Mouse (Mus musculus): Measurements from ENCODE around the gene Llgl1. TPM values are rescaled to one million over a fixed set of nuclear protein-coding genes. Genes with fewer than 3 reads are reported as not detected.

The Llgl1 gene
- total and polyA plus RNA-seq, 2 experiments from 2014 or later, result 25.8 to 46.8 TPM

DNA sequence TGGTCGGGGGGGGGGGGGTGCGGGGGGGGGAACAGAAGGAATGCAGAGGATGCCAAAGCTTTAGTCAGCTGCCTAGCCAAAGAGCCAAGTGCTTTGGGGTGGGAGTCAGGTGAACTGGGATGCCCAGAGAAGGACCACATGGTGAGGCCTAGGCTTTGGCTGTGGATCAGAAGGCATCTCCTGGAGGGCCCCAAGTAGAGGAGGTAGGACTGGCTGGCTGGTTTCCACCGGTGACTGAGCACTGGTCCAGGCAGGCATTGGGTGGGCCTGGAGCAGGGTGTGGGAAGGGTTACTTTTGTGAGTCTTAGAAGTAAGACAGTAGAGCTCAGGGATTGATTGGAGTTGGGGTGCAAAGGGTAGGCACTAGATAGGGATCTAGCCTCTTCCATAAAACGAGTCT lies 2.1 kb downstream of the Llgl1 start:
- WGBS, result 72% methylated on average over 4 of the region's 4 CpGs
- ATAC-seq (ENCODE audit: low FRiP score) (no peak), DNase-seq (ENCODE audit: low spot score) (no peak)
- H3K9ac ChIP-seq (replicated peaks; ENCODE audit: low read length, poor library complexity, severe bottlenecking), result no peak overlapping the region
- TF ChIP-seq CTCF (IDR thresholded peaks at IDR 0.05), result no peak
- 0 out of 2 replicates have a peak overlapping the region, but pooled peaks have one; percentile 12 for H3K27ac ChIP-seq (ENCODE audit: low read depth, low read length)
- no peak overlapping the region for H3K4me3 ChIP-seq (ENCODE audit: low read depth, low read length)
- peaks cover 9% of the 10 kb centered on the region; the same call in 1 of the 2 replicates for H3K4me1 ChIP-seq (ENCODE audit: insufficient read depth, low read length)
- peaks cover 21% of the 10 kb centered on the region for H3K36me3 ChIP-seq (ENCODE audit: insufficient read depth, low read length)
- peak overlapping the region; percentile 80; the same call in 1 of the 2 replicates for H3K4me2 ChIP-seq (ENCODE audit: low read depth, low read length, poor library complexity, severe bottlenecking)
- no peaks in the 10 kb centered on the region for H3K27me3 ChIP-seq (ENCODE audit: insufficient read depth, low read length)
- H3K9me3 ChIP-seq (ENCODE audit: low read length), result no peaks in the 10 kb centered on the region

DNA sequence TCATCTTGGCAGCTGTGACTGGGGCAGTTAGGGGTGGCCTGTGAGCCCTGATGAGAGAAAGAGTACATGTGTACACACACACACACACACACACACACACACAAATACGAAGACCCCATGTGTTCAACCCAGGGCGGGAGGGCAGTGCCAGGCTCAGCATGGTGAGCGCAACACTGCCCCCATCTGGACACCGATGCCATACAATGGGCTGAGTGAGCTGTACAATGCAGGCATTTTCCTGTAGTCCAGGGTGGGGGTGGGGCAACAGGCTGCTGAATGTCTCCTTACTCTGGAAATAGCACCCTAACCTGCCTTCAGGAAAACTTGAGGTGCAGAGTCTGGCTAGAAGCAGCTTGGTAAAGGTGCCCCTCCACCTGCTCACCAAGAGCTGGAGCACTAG lies 3.6 kb downstream of the Llgl1 start:
- peak; percentile 45; the same call in 1 of the 2 replicates for ATAC-seq (ENCODE audit: low FRiP score)
- 15% methylated on average over 4 of the region's 4 CpGs for WGBS

DNA sequence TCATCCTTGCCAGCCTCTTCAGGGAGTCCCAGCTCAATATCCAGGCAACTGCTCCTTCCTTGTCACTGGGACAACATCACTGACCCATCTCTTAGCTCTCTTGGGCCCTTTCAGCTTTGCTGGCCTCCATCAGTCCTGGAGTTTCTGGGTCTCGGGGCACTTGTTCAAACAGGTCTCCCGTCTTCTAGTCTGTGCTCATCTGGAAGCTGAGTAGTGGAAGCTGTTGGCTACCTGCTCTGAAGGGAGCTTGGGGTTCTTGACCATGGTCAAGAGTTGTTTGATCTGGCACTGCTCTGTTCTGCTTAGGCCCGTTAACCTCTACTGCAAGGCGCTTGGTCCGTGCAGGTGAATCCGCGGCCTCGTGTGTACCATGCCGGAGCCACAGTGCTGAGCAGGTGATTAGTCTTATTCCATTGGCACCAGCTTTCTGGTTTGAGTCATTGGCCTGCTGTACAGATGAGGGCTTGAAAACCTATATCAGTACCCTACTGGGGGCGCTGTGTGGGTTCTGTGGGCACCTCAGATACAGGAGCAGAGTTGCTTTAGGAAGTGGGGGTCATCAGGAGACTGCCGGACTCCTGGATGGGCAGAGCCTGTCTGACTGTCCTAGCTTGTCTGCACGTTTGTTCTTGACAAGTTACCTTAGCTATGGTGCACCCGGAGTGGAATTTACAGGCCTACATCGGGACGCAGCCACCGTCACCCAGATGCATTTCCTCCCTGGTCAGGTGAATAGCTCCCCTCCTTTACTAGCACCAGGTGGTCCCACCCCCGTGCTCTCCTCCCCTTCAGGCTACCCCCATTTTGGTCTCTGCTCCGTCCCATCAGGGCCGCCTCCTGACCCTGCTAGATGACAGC lies 4.7 kb downstream of the Llgl1 start:
- ATAC-seq (ENCODE audit: low FRiP score) (no peak), DNase-seq (ENCODE audit: low spot score) (no peak)
- Histone ChIP-seq H3K4me1 (ENCODE audit: insufficient read depth, low read length) (peaks cover 9% of the 10 kb centered on the region; the same call in 1 of the 2 replicates), H3K4me3 (ENCODE audit: low read depth, low read length) (no peak overlapping the region), H3K36me3 (ENCODE audit: insufficient read depth, low read length) (peaks cover 47% of the 10 kb centered on the region), H3K27me3 (ENCODE audit: insufficient read depth, low read length) (no peaks in the 10 kb centered on the region), H3K9me3 (ENCODE audit: low read length) (no peaks in the 10 kb centered on the region), H3K4me2 (ENCODE audit: low read depth, low read length, poor library complexity, severe bottlenecking) (no peak overlapping the region), H3K27ac (ENCODE audit: low read depth, low read length) (no peak overlapping the region), H3K9ac (replicated peaks; ENCODE audit: low read length, poor library complexity, severe bottlenecking) (no peak overlapping the region)
- 93% methylated on average over 19 of the region's 19 CpGs for WGBS
- TF ChIP-seq CTCF (IDR thresholded peaks at IDR 0.05), result no peak

More for the DNA sequence above, 3.6 kb downstream of the Llgl1 start:
- H3K27me3 ChIP-seq (ENCODE audit: insufficient read depth, low read length), result no peaks in the 10 kb centered on the region
- no peak overlapping the region for H3K4me2 ChIP-seq (ENCODE audit: low read depth, low read length, poor library complexity, severe bottlenecking)
- H3K27ac ChIP-seq (ENCODE audit: low read depth, low read length), result no peak overlapping the region
- peak; percentile 77 for TF ChIP-seq CTCF (IDR thresholded peaks at IDR 0.05)
- H3K36me3 ChIP-seq (ENCODE audit: insufficient read depth, low read length), result peaks cover 36% of the 10 kb centered on the region
- H3K4me1 ChIP-seq (ENCODE audit: insufficient read depth, low read length), result peaks cover 9% of the 10 kb centered on the region; the same call in 1 of the 2 replicates
- H3K9ac ChIP-seq (replicated peaks; ENCODE audit: low read length, poor library complexity, severe bottlenecking), result no peak overlapping the region
- H3K4me3 ChIP-seq (ENCODE audit: low read depth, low read length), result no peak overlapping the region
- no peaks in the 10 kb centered on the region for H3K9me3 ChIP-seq (ENCODE audit: low read length)
- peak; percentile 90 for DNase-seq (ENCODE audit: low spot score)

- no peak for TF ChIP-seq CTCF (IDR thresholded peaks at IDR 0.05)
- Histone ChIP-seq H3K27ac (ENCODE audit: low read depth, low read length) (no peak overlapping the region), H3K27me3 (ENCODE audit: insufficient read depth, low read length) (no peaks in the 10 kb centered on the region), H3K9me3 (ENCODE audit: low read length) (no peaks in the 10 kb centered on the region), H3K9ac (replicated peaks; ENCODE audit: low read length, poor library complexity, severe bottlenecking) (no peak overlapping the region), H3K4me1 (ENCODE audit: insufficient read depth, low read length) (peaks cover 9% of the 10 kb centered on the region; the same call in 1 of the 2 replicates), H3K4me3 (ENCODE audit: low read depth, low read length) (no peak overlapping the region), H3K36me3 (ENCODE audit: insufficient read depth, low read length) (peaks cover 57% of the 10 kb centered on the region), H3K4me2 (ENCODE audit: low read depth, low read length, poor library complexity, severe bottlenecking) (no peak overlapping the region)
- WGBS, result 99% methylated on average over 3 of the region's 3 CpGs
- ATAC-seq (ENCODE audit: low FRiP score) (no peak), DNase-seq (ENCODE audit: low spot score) (no peak)
Observed at GRCm38 (mm10) chr11:60705255-60705654, 5.7 kb downstream of the Llgl1 start.

DNA sequence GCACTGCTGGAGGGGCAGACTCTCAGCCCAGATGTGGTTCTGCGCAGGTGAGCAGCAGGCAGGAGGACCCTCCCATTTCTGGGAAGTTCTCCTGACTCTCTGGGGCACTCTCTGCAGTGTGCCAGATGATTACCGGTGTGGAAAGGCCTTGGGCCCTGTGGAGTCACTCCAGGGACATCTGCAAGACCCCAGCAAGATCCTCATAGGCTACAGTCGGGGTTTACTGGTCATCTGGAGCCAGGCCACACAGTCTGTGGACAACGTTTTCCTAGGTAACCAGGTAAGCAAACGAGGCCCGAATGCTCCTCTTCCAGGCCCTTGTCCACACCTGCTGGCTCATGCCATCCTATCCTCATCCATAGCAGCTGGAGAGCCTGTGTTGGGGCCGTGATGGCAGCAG lies 6.6 kb downstream of the Llgl1 start:
- no peak for TF ChIP-seq CTCF (IDR thresholded peaks at IDR 0.05)
- Histone ChIP-seq H3K4me1 (ENCODE audit: insufficient read depth, low read length) (peaks cover 3% of the 10 kb centered on the region; the same call in 1 of the 2 replicates), H3K27ac (ENCODE audit: low read depth, low read length) (no peak overlapping the region), H3K36me3 (ENCODE audit: insufficient read depth, low read length) (peaks cover 65% of the 10 kb centered on the region), H3K4me2 (ENCODE audit: low read depth, low read length, poor library complexity, severe bottlenecking) (no peak overlapping the region), H3K4me3 (ENCODE audit: low read depth, low read length) (no peak overlapping the region), H3K9me3 (ENCODE audit: low read length) (no peaks in the 10 kb centered on the region), H3K9ac (replicated peaks; ENCODE audit: low read length, poor library complexity, severe bottlenecking) (no peak overlapping the region), H3K27me3 (ENCODE audit: insufficient read depth, low read length) (no peaks in the 10 kb centered on the region)
- DNase-seq (ENCODE audit: low spot score), result no peak
- 94% methylated on average over 7 of the region's 7 CpGs for WGBS
- ATAC-seq (ENCODE audit: low FRiP score), result no peak

Data from midbrain, postnatal 0 days (tissue).